In the genomic region with DNA sequence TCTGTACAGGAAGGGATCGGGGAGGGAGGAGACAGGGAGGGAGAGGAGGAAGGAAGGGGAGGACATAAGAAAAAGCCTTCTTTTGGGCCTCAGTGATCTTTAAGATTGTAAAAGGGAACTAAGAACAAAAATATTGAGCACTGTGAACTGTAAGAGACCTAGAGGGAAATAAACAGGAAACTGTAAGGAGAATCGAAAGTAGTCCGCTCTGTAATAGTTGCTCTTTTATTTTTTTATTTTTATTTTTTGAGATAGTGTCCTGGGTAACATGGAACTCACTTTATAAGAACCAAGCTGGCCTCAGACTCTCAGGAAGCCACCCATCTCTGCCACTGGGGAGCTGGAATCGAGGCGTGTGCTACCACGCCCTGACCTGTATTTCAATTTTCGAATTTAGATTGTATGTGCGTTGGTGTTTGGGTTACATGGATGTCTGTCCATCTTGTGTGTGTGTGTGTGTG, we compare ENCODE assay signal across 12 mouse cellular contexts. TPM values are rescaled to one million over a fixed set of nuclear protein-coding genes. Genes with fewer than 3 reads are reported as not detected.
A peak's percentile ranks its signal among the peaks of the same experiment; 100 is the strongest.
DNase-seq lines count a peak whose midpoint lies in the region; ATAC-seq lines count a peak whose summit lies in the region.
"Had no signal": no experiment of that assay in that cellular context is flagged by ENCODE, and none has a peak within 500 bp of the region (broad histone marks: within the 10 kb centered on the region; RNA-seq: fewer than 3 reads in every experiment).

No protein-coding gene starts in this region.

- ATAC-seq in CD4-positive, CD25-positive, alpha-beta regulatory T cell, adult 4 months, result peak; percentile 90
- peak; percentile 66 to 75 for ATAC-seq in hematopoietic stem cell, adult 5-6 weeks (replicated peaks in 1 of 2; ENCODE audit: insufficient read depth in 1 of 2, low FRiP score in 2 of 2, low TSS enrichment in 1 of 2, low read depth in 1 of 2, poor library complexity in 2 of 2, severe bottlenecking in 2 of 2)

- peak overlapping the region; percentile 93 for H3K27ac ChIP-seq in macrophage
- H3K27ac ChIP-seq: embryonic facial prominence, embryonic 13.5 days had no signal

- H3K4me3 ChIP-seq in macrophage (ENCODE audit: inconsistent target), result peak overlapping the region; percentile 39
- H3K4me3 ChIP-seq: embryonic facial prominence, embryonic 13.5 days had no signal

- H3K36me3 ChIP-seq in macrophage (ENCODE audit: inconsistent target), result no peaks in the 10 kb centered on the region
- H3K36me3 ChIP-seq: embryonic facial prominence, embryonic 13.5 days had no signal

- WGBS in macrophage (ENCODE audit: missing documents), result 0% methylated on average over 8 of the region's 8 CpGs

- peak; percentile 75 for DNase-seq in A20 (ENCODE audit: low read depth, low spot score)
- DNase-seq in cerebellum, postnatal 14 days, result no peak
- DNase-seq in adrenal gland, postnatal 10 days, result no peak
- DNase-seq in ovary, postnatal 10 days (ENCODE audit: low spot score), result no peak
- no peak for DNase-seq in Muller cell, postnatal 12 days (ENCODE audit: inconsistent ontology term)
- DNase-seq: cerebellum, adult 11 months; heart, postnatal 36 days; kidney, postnatal 14 days had no signal

- no peaks in the 10 kb centered on the region for H3K79me2 ChIP-seq in macrophage (ENCODE audit: inconsistent target)

RNA-seq across cellular contexts. Expression of gene Mypn, which starts 27.3 kb away (rescaled TPM):
- polyA plus RNA-seq in CD4-positive, CD25-positive, alpha-beta regulatory T cell, adult 4 months (2017; shearing (Covaris generic)), result not detected
- total RNA-seq in hematopoietic stem cell, adult 5-6 weeks (2017), result not detected in 2 replicates
- total RNA-seq in macrophage (2018; cell fraction: chromatin; rRNA removed), result not detected
- total RNA-seq in macrophage (2018; cell fraction: cytosol; rRNA removed), result not detected
- total RNA-seq in macrophage (2018; cell fraction: nucleus; rRNA removed), result not detected
- not detected in 3 replicates for polyA plus RNA-seq in macrophage (2018)
- 10 to 100 TPM in 1 of 2 experiments, 1 to 10 TPM in 1; 3.8 to 14.6 TPM for total RNA-seq in adrenal gland, postnatal 10 days (2021)
